Mouse (Mus musculus): ENCODE measurements around the gene Carhsp1.

DNA sequence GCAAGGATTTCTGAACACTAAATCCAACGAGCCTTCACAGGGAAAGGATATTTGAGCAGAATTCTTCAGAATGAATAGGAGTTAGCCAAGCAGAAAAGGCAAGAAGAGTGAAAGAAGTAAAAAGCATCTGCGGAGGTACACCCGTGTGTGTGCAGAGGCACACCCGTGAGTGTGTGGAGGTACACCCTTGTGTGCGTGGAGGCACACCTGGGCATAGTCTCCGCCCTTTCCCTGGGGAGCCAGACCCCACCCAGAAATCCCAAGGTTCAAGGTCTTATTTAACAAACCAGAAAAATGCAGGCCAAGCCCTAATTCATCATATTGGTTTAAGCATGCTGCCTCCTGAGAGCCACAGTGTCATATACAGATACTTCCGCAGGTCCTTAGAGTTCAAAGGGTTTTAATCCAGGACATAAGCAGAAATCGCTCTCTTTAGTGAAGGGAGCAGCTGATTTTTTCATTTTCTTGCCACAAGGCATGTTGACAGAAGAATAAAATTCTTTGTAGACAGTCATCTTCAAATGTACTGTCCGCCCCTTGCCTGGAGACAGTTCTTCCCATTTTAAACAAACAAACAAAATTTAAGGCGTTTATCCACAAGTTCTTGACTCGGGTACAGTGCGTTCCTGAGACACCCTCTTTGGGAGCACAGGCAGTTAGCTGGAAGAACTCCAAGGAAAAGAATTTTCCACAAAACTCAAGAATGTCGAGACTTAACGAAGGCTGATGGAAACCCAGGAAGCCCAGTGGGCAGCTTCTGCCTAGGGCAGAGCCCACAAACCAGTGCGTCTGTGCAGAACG is 51.4 kb downstream of the Carhsp1 start:
- TF ChIP-seq CTCF (IDR thresholded peaks at IDR 0.05) (no peak), EP300 (IDR thresholded peaks at IDR 0.05) (peak; percentile 52; the same call in 1 of the 2 replicates)
